Mouse (Mus musculus) heart, postnatal 14 days (tissue): ENCODE data around the gene Lrrc10b. TPM values are rescaled to one million over a fixed set of nuclear protein-coding genes. Genes with fewer than 3 reads are reported as not detected.

Experiments used
- DNase-seq, 2 experiments: peaks; one replicate each; pipeline ENCODE4 v3.0.0; 2021 to 2022
- intact Hi-C: fragments of 180-260 bp; cut with DNase I; formaldehyde crosslinking; loops from one replicate; pipeline ENCODE4 v1.15.1; 2025
- total RNA-seq, 2 experiments: library from RNA; stranded (reverse); gene quantifications; 2 replicates each; pipeline ENCODE4 v1.2.3; 2021

Gene Lrrc10b
- total RNA-seq, 2 experiments from 2014 or later, result 1.4 to 2.6 TPM

DNA sequence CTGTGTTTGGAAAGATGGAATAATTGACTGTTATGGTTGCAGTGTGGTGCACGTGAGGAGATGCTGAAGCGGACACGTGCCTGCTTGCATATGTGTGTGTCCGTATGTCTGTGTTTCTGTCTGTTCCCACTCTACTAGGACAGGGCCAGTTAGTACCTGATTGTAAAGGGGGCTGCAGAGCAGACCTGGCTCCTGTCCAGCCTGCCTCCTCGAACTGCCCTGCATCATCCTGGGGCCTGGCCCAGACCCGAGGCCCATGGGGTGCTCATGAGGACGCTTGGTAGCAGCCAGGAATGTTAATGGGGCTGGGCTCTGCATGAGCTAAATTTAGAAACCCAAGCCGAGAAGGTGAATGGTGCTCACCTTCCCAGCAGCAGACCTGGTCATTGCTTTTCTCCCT is 40.4 kb downstream of the Lrrc10b start:
- peak; percentile 47 to 66 for DNase-seq

DNA sequence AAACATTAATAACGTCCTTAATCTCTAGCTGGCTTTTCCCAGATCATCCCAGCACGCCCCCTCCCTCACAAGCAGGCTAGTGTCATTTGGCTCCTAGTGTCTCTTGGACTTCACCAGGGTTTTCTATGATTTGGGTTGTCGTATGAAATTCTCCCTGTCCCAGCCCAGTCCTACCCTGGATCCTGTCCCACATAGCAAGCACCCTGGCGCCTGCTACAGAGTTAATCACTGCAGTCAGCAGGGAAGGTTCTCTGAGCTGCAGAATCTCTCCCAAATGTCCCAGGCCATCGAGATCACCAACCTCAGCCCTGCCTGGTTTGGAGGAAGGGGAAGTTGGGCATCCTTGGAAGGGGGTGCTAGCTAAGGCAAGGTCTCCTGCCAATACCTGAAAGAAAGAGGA is 41.8 kb downstream of the Lrrc10b start:
- intact Hi-C loops, result no loop called here
- DNase-seq, result peak in 1 of 2 experiments; percentile 34

More for the DNA sequence above, 40.4 kb downstream of the Lrrc10b start:
- intact Hi-C loops, result loop anchor here (2.0 kb wide), 1 partner anchor 20 kb away; no protein-coding TSS in a partner anchor

DNA sequence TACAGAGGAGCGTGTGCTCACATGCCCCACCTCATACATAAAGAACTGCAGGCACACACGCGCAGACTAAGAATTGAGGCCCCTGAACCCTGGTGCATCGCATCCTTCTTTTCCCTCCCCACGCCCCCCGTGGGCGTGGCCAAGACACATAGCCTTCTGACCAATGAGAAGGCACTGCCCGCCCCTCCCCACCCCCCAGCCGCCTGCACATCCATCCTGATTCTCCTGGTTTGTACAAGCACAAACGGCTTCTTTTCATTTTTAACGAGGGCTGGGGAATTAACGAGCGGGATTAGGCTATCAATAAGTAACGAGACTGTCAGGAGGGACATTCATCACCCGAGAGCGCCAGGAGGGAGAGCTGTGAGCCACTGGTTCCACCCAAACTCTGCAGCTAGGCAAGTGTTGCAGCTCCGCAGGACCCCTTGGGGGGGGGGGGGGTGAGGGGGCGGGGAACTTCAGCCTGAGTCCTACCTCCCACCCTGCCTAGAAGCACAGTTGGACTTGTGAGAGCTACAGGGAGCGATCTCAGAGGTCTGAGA is 43.5 kb downstream of the Lrrc10b start:
- DNase-seq, result no peak
- intact Hi-C loops, result no loop called here

Other genes with a start within 250 kb of the Lrrc10b start
- gene Myrf, start 216.7 kb downstream of the Lrrc10b start, total RNA-seq, result 1 to 10 TPM; 7.6 to 7.7 TPM
- 1 to 10 TPM; 3.0 to 3.5 TPM for gene Dagla, start 152.6 kb downstream of the Lrrc10b start, total RNA-seq
- gene Syt7, start 68.4 kb downstream of the Lrrc10b start, total RNA-seq, result 10 to 100 TPM; 35.0 to 39.4 TPM
- under 1 TPM; 0.32 to 0.48 TPM for gene Ppp1r32, start 25.5 kb upstream of the Lrrc10b start, total RNA-seq
- 10 to 100 TPM; 35.3 to 36.4 TPM for gene Cpsf7, start 67.8 kb upstream of the Lrrc10b start, total RNA-seq
- gene Sdhaf2, start 68.7 kb upstream of the Lrrc10b start, total RNA-seq, result 10 to 100 TPM; 64.1 to 78.7 TPM
- 1 to 10 TPM; 3.9 to 4.7 TPM for gene Tmem216, start 98.8 kb upstream of the Lrrc10b start, total RNA-seq
- gene Cyb561a3, start 119.7 kb upstream of the Lrrc10b start, total RNA-seq, result 10 to 100 TPM; 10.2 to 11.3 TPM
- gene Tmem138, start 119.9 kb upstream of the Lrrc10b start, total RNA-seq, result 1 to 10 TPM; 3.2 to 4.4 TPM
- 100 to 1,000 TPM; 181 to 185 TPM for gene Ddb1, start 147.9 kb upstream of the Lrrc10b start, total RNA-seq
- 10 to 100 TPM in 1 of 2 experiments, 1 to 10 TPM in 1; 8.2 to 10.1 TPM for gene Tkfc, start 148.2 kb upstream of the Lrrc10b start, total RNA-seq
- gene Vwce, start 176.7 kb upstream of the Lrrc10b start, total RNA-seq, result under 1 TPM in 1 of 2 experiments, not detected in 1; 0.45 TPM
- not detected for gene Pga5, start 220.6 kb upstream of the Lrrc10b start, total RNA-seq
- gene Vps37c, start 231.3 kb upstream of the Lrrc10b start, total RNA-seq, result 10 to 100 TPM; 18.6 to 20.0 TPM